Mouse (Mus musculus): Measurements from ENCODE around the gene Ap3b1. TPM values are rescaled to one million over a fixed set of nuclear protein-coding genes. Genes with fewer than 3 reads are reported as not detected.

Gene Ap3b1
- polyA plus RNA-seq, 1 experiment from 2014 or later = 28.4 TPM

- no peaks in the 10 kb centered on the region for H3K9me3 ChIP-seq (ENCODE audit: control insufficient read depth, low read length)
- H3K27ac ChIP-seq (replicated peaks; ENCODE audit: low read depth, low read length) = no peak overlapping the region
- no peak overlapping the region for H3K9ac ChIP-seq (replicated peaks; ENCODE audit: low read length)
- H3K27me3 ChIP-seq (ENCODE audit: control insufficient read depth, insufficient read depth, low read length) = no peaks in the 10 kb centered on the region
- no peak for ATAC-seq (ENCODE audit: low FRiP score, low TSS enrichment)
- WGBS = 75% methylated on average over 8 of the region's 8 CpGs
- peak; percentile 69 for DNase-seq
- H3K4me1 ChIP-seq (ENCODE audit: control insufficient read depth, insufficient read depth, low read length) = no peaks in the 10 kb centered on the region
- H3K4me3 ChIP-seq (replicated peaks; ENCODE audit: low read depth, low read length) = no peak overlapping the region
- no peaks in the 10 kb centered on the region for H3K36me3 ChIP-seq (ENCODE audit: control insufficient read depth, insufficient read depth, low read length)
- no peak overlapping the region for H3K4me2 ChIP-seq (ENCODE audit: low read length)
These were observed 23.3 kb downstream of the Ap3b1 start for GRCm38 (mm10) chr13:94381829-94382675.

GRCm38 (mm10) chr13:94384931-94385570 is 26.3 kb downstream of the Ap3b1 start:
- DNase-seq (no peak), ATAC-seq (ENCODE audit: low FRiP score, low TSS enrichment) (no peak)
- H3K27ac ChIP-seq (replicated peaks; ENCODE audit: low read depth, low read length) = no peak overlapping the region
- H3K4me3 ChIP-seq (replicated peaks; ENCODE audit: low read depth, low read length) = no peak overlapping the region
- no peak overlapping the region for H3K9ac ChIP-seq (replicated peaks; ENCODE audit: low read length)
- H3K4me2 ChIP-seq (ENCODE audit: low read length) = no peak overlapping the region
- no peaks in the 10 kb centered on the region for H3K9me3 ChIP-seq (ENCODE audit: control insufficient read depth, low read length)
- 80% methylated on average over 3 of the region's 3 CpGs for WGBS
- H3K36me3 ChIP-seq (ENCODE audit: control insufficient read depth, insufficient read depth, low read length) = no peaks in the 10 kb centered on the region
- H3K4me1 ChIP-seq (ENCODE audit: control insufficient read depth, insufficient read depth, low read length) = no peaks in the 10 kb centered on the region
- H3K27me3 ChIP-seq (ENCODE audit: control insufficient read depth, insufficient read depth, low read length) = no peaks in the 10 kb centered on the region

- no peak overlapping the region for H3K4me2 ChIP-seq (ENCODE audit: low read length)
- WGBS = 85% methylated on average over 3 of the region's 3 CpGs
- no peak overlapping the region for H3K4me3 ChIP-seq (replicated peaks; ENCODE audit: low read depth, low read length)
- H3K27me3 ChIP-seq (ENCODE audit: control insufficient read depth, insufficient read depth, low read length) = no peaks in the 10 kb centered on the region
- H3K4me1 ChIP-seq (ENCODE audit: control insufficient read depth, insufficient read depth, low read length) = no peaks in the 10 kb centered on the region
- ATAC-seq (ENCODE audit: low FRiP score, low TSS enrichment) (no peak), DNase-seq (no peak)
- no peak overlapping the region for H3K9ac ChIP-seq (replicated peaks; ENCODE audit: low read length)
- no peaks in the 10 kb centered on the region for H3K9me3 ChIP-seq (ENCODE audit: control insufficient read depth, low read length)
- H3K27ac ChIP-seq (replicated peaks; ENCODE audit: low read depth, low read length) = no peak overlapping the region
- no peaks in the 10 kb centered on the region for H3K36me3 ChIP-seq (ENCODE audit: control insufficient read depth, insufficient read depth, low read length)
These were observed 29.8 kb downstream of the Ap3b1 start for GRCm38 (mm10) chr13:94388566-94388965.

- no peak overlapping the region for H3K27ac ChIP-seq (replicated peaks; ENCODE audit: low read depth, low read length)
- H3K9me3 ChIP-seq (ENCODE audit: control insufficient read depth, low read length) = no peaks in the 10 kb centered on the region
- H3K27me3 ChIP-seq (ENCODE audit: control insufficient read depth, insufficient read depth, low read length) = no peaks in the 10 kb centered on the region
- H3K4me1 ChIP-seq (ENCODE audit: control insufficient read depth, insufficient read depth, low read length) = no peaks in the 10 kb centered on the region
- H3K4me2 ChIP-seq (ENCODE audit: low read length) = no peak overlapping the region
- H3K4me3 ChIP-seq (replicated peaks; ENCODE audit: low read depth, low read length) = no peak overlapping the region
- H3K9ac ChIP-seq (replicated peaks; ENCODE audit: low read length) = no peak overlapping the region
- WGBS = 93% methylated on average over 2 of the region's 2 CpGs
- H3K36me3 ChIP-seq (ENCODE audit: control insufficient read depth, insufficient read depth, low read length) = no peaks in the 10 kb centered on the region
- ATAC-seq (ENCODE audit: low FRiP score, low TSS enrichment) (no peak), DNase-seq (no peak)
These were observed 30.8 kb downstream of the Ap3b1 start for GRCm38 (mm10) chr13:94389541-94389940.

- Histone ChIP-seq H3K4me3 (replicated peaks; ENCODE audit: low read depth, low read length) (no peak overlapping the region), H3K9me3 (ENCODE audit: control insufficient read depth, low read length) (no peaks in the 10 kb centered on the region), H3K36me3 (ENCODE audit: control insufficient read depth, insufficient read depth, low read length) (peaks cover 14% of the 10 kb centered on the region; the same call in 1 of the 2 replicates), H3K4me2 (ENCODE audit: low read length) (no peak overlapping the region), H3K27ac (replicated peaks; ENCODE audit: low read depth, low read length) (no peak overlapping the region), H3K27me3 (ENCODE audit: control insufficient read depth, insufficient read depth, low read length) (no peaks in the 10 kb centered on the region), H3K9ac (replicated peaks; ENCODE audit: low read length) (no peak overlapping the region), H3K4me1 (ENCODE audit: control insufficient read depth, insufficient read depth, low read length) (no peaks in the 10 kb centered on the region)
- ATAC-seq (ENCODE audit: low FRiP score, low TSS enrichment) (no peak), DNase-seq (no peak)
- 97% methylated on average over 5 of the region's 5 CpGs for WGBS
These were observed 33.5 kb downstream of the Ap3b1 start for GRCm38 (mm10) chr13:94392282-94392681.

- 89% methylated on average over 9 of the region's 9 CpGs for WGBS
- H3K9ac ChIP-seq (replicated peaks; ENCODE audit: low read length) = no peak overlapping the region
These were observed 35.7 kb downstream of the Ap3b1 start for GRCm38 (mm10) chr13:94394486-94394885.

GRCm38 (mm10) chr13:94395763-94396162 is 37.0 kb downstream of the Ap3b1 start:
- H3K9me3 ChIP-seq (ENCODE audit: control insufficient read depth, low read length) = no peaks in the 10 kb centered on the region
- H3K4me1 ChIP-seq (ENCODE audit: control insufficient read depth, insufficient read depth, low read length) = 0 out of 2 replicates have a peak, but pooled peaks cover 5% of the 10 kb centered on the region
- H3K36me3 ChIP-seq (ENCODE audit: control insufficient read depth, insufficient read depth, low read length) = peaks cover 14% of the 10 kb centered on the region; the same call in 1 of the 2 replicates
- DNase-seq (no peak), ATAC-seq (ENCODE audit: low FRiP score, low TSS enrichment) (no peak)
- H3K9ac ChIP-seq (replicated peaks; ENCODE audit: low read length) = no peak overlapping the region
- no peak overlapping the region for H3K27ac ChIP-seq (replicated peaks; ENCODE audit: low read depth, low read length)
- no peak overlapping the region for H3K4me3 ChIP-seq (replicated peaks; ENCODE audit: low read depth, low read length)
- H3K27me3 ChIP-seq (ENCODE audit: control insufficient read depth, insufficient read depth, low read length) = no peaks in the 10 kb centered on the region
- 90% methylated on average over 8 of the region's 8 CpGs for WGBS
- H3K4me2 ChIP-seq (ENCODE audit: low read length) = no peak overlapping the region

More at GRCm38 (mm10) chr13:94394486-94394885, 35.7 kb downstream of the Ap3b1 start:
- no peaks in the 10 kb centered on the region for H3K27me3 ChIP-seq (ENCODE audit: control insufficient read depth, insufficient read depth, low read length)
- H3K4me1 ChIP-seq (ENCODE audit: control insufficient read depth, insufficient read depth, low read length) = 0 out of 2 replicates have a peak, but pooled peaks cover 5% of the 10 kb centered on the region
- DNase-seq = no peak
- H3K36me3 ChIP-seq (ENCODE audit: control insufficient read depth, insufficient read depth, low read length) = peaks cover 14% of the 10 kb centered on the region; the same call in 1 of the 2 replicates
- no peak overlapping the region for H3K27ac ChIP-seq (replicated peaks; ENCODE audit: low read depth, low read length)
- ATAC-seq (ENCODE audit: low FRiP score, low TSS enrichment) = no peak
- H3K4me3 ChIP-seq (replicated peaks; ENCODE audit: low read depth, low read length) = no peak overlapping the region
- no peaks in the 10 kb centered on the region for H3K9me3 ChIP-seq (ENCODE audit: control insufficient read depth, low read length)
- no peak overlapping the region for H3K4me2 ChIP-seq (ENCODE audit: low read length)

- WGBS = 89% methylated on average over 10 of the region's 10 CpGs
- Histone ChIP-seq H3K4me3 (replicated peaks; ENCODE audit: low read depth, low read length) (no peak overlapping the region), H3K4me1 (ENCODE audit: control insufficient read depth, insufficient read depth, low read length) (0 out of 2 replicates have a peak, but pooled peaks cover 5% of the 10 kb centered on the region), H3K27ac (replicated peaks; ENCODE audit: low read depth, low read length) (no peak overlapping the region), H3K36me3 (ENCODE audit: control insufficient read depth, insufficient read depth, low read length) (peaks cover 14% of the 10 kb centered on the region; the same call in 1 of the 2 replicates), H3K4me2 (ENCODE audit: low read length) (no peak overlapping the region), H3K27me3 (ENCODE audit: control insufficient read depth, insufficient read depth, low read length) (no peaks in the 10 kb centered on the region), H3K9me3 (ENCODE audit: control insufficient read depth, low read length) (no peaks in the 10 kb centered on the region), H3K9ac (replicated peaks; ENCODE audit: low read length) (no peak overlapping the region)
- ATAC-seq (ENCODE audit: low FRiP score, low TSS enrichment) = no peak
- DNase-seq = no peak
These were observed 37.7 kb downstream of the Ap3b1 start for GRCm38 (mm10) chr13:94396392-94396920.
